Mouse (Mus musculus): ENCODE measurements at regions not wholly inside any gene's neighbourhood (a gene's known extent, or its start where the extent isn't known, plus 50 kb on each side); places are given as distances from the start of the nearest gene placed in this dataset.
"Not testable (repeated sequence)": the region's sequence is repeated elsewhere in the genome, so short reads cannot be mapped to it uniquely, and the experiment has no call there.

- no peak for DNase-seq
- intact Hi-C loops (cut with DNase I) = no loop called here
These were observed 204.1 kb upstream of the P2ry1 start for GRCm38 (mm10) chr3:60798461-60798860.

GRCm38 (mm10) chr3:60798862-60799261 lies 203.7 kb upstream of the P2ry1 start:
- intact Hi-C loops (cut with DNase I) = no loop called here
- DNase-seq = no peak

GRCm38 (mm10) chr3:60804711-60805293 lies 197.8 kb upstream of the P2ry1 start:
- DNase-seq = no peak
- intact Hi-C loops (cut with DNase I) = no loop called here

GRCm38 (mm10) chr3:60811924-60812323 lies 190.7 kb upstream of the P2ry1 start:
- no peak for DNase-seq
- intact Hi-C loops (cut with DNase I) = no loop called here

GRCm38 (mm10) chr3:60813485-60813884 lies 189.1 kb upstream of the P2ry1 start:
- DNase-seq = no peak
- intact Hi-C loops (cut with DNase I) = no loop called here

- DNase-seq = no peak
- intact Hi-C loops (cut with DNase I) = no loop called here
These were observed 182.8 kb upstream of the P2ry1 start for GRCm38 (mm10) chr3:60819684-60820281.

- no peak for DNase-seq
- intact Hi-C loops (cut with DNase I) = no loop called here
These were observed 181.1 kb upstream of the P2ry1 start for GRCm38 (mm10) chr3:60821463-60821862.

GRCm38 (mm10) chr3:60826759-60827158 lies 175.8 kb upstream of the P2ry1 start:
- DNase-seq = no peak
- intact Hi-C loops (cut with DNase I) = no loop called here

- intact Hi-C loops (cut with DNase I) = no loop called here
- DNase-seq = no peak
These were observed 170.2 kb upstream of the P2ry1 start for GRCm38 (mm10) chr3:60832385-60832784.

- no peak for DNase-seq
- intact Hi-C loops (cut with DNase I) = no loop called here
These were observed 160.7 kb upstream of the P2ry1 start for GRCm38 (mm10) chr3:60841895-60842294.

- intact Hi-C loops (cut with DNase I) = no loop called here
- no peak for DNase-seq
These were observed 157.3 kb upstream of the P2ry1 start for GRCm38 (mm10) chr3:60845293-60845692.

GRCm38 (mm10) chr3:60848437-60848836 lies 154.2 kb upstream of the P2ry1 start:
- intact Hi-C loops (cut with DNase I) = no loop called here
- DNase-seq = no peak

- no peak for DNase-seq
- intact Hi-C loops (cut with DNase I) = no loop called here
These were observed 148.8 kb upstream of the P2ry1 start for GRCm38 (mm10) chr3:60853773-60854172.

GRCm38 (mm10) chr3:60855734-60856133 lies 146.9 kb upstream of the P2ry1 start:
- no peak for DNase-seq
- intact Hi-C loops (cut with DNase I) = no loop called here

- intact Hi-C loops (cut with DNase I) = no loop called here
- DNase-seq = no peak
These were observed 144.0 kb upstream of the P2ry1 start for GRCm38 (mm10) chr3:60858474-60859118.

GRCm38 (mm10) chr3:60859119-60859515 lies 143.5 kb upstream of the P2ry1 start:
- intact Hi-C loops (cut with DNase I) = no loop called here
- no peak for DNase-seq

GRCm38 (mm10) chr3:60876858-60877257 lies 125.7 kb upstream of the P2ry1 start:
- intact Hi-C loops (cut with DNase I); DNase-seq: not testable (repeated sequence)

- intact Hi-C loops (cut with DNase I) = no loop called here
- no peak for DNase-seq
These were observed 123.7 kb upstream of the P2ry1 start for GRCm38 (mm10) chr3:60878880-60879279.

- DNase-seq = no peak
- intact Hi-C loops (cut with DNase I) = no loop called here
These were observed 118.6 kb upstream of the P2ry1 start for GRCm38 (mm10) chr3:60884027-60884426.

- intact Hi-C loops (cut with DNase I) = no loop called here
- no peak for DNase-seq
These were observed 113.3 kb upstream of the P2ry1 start for GRCm38 (mm10) chr3:60889191-60889861.

- intact Hi-C loops (cut with DNase I) = no loop called here
- no peak for DNase-seq
These were observed 104.8 kb upstream of the P2ry1 start for GRCm38 (mm10) chr3:60897628-60898269.

All from gastrocnemius, postnatal 36 days (tissue).